Mouse (Mus musculus) G1E-ER4 (cell line): ENCODE measurements around the gene Pla2g3. TPM values are rescaled to one million over a fixed set of nuclear protein-coding genes. Genes with fewer than 3 reads are reported as not detected.

Experiments
- GATA1 ChIP-seq: IDR thresholded peaks from one replicate; pipeline ENCODE4 v1.8.0; 2012; ENCODE audit warnings: low read length, inconsistent platforms
- polyA plus RNA-seq: library from polyadenylated mRNA; stranded (reverse); fragments of >175 nt; gene quantifications from 2 replicates; pipeline ENCODE4 v1.2.3, GENCODE M21; 2012

Gene Pla2g3
- polyA plus RNA-seq, 1 experiment: not detected

DNA sequence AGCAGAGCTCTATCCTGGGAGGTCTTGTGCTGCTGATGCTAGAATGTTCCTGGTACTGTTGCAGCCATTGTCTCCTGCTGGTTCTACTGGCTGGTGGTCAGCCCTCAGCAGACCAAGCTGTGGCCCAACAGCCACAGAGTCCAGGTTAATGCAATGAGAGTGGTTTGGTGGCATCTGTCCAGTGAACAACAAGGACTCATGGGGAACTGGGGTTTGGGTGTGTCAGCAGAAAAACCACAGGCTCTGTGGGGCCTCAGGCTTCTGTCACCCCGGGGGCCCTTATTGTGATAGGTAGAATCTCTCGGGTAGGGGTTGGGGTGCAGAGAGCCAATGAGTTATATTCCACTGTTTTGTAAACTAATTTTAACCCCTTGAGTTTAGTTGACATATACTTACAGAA lies 22.2 kb downstream of the Pla2g3 start:
- no peak for TF ChIP-seq GATA1

DNA sequence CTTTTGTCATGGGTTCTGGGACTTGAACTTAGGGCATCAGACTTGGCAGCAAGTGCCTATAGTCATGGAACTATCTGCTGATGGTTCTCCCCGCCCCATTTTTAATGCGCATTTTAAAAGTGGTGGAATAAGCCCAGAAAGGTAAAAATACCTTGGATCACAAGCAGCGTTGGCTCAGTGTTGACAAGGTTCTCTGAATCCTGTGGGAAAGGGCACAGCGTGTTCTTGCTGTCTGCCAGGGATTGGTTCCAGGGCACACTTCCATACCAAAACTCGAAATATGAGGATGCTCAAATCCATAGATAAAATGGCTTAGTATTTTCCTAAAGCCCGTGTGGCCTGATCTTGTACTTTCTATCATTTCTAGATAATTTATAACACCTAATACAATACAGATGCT lies 25.2 kb downstream of the Pla2g3 start:
- TF ChIP-seq GATA1: no peak

DNA sequence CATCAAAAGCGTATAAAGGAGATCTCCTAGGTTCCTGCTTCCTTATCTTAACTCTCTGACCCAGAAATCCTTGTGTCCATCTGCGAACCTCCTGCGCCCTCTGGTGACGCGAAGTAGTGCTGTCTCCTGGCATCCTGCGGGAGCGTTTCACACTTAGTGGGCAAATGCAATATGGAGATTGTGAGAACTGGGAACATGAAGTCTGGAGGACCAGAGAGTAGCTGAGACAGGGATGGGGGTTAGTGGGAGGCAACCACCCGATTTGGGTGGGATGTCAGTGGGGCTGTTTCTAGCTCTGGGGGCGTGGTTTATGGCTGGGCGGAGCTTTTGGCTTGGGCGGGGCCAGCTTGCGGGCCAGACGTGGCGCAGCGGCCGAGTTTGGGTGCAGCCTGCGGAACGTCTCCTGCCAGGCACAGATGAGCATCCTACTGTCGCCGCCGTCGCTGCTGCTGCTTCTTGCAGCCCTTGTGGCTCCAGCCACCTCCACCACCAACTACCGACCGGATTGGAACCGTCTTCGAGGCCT lies 26.5 kb downstream of the Pla2g3 start, which contains the start of gene Selenom:
Selenom (plus strand) TSS at position 156 of the 526 bp plus-strand sequence.
- TF ChIP-seq GATA1: no peak

GRCm38 (mm10) chr11:3515216-3515615 lies 27.1 kb downstream of the Pla2g3 start:
- TF ChIP-seq GATA1: no peak

DNA sequence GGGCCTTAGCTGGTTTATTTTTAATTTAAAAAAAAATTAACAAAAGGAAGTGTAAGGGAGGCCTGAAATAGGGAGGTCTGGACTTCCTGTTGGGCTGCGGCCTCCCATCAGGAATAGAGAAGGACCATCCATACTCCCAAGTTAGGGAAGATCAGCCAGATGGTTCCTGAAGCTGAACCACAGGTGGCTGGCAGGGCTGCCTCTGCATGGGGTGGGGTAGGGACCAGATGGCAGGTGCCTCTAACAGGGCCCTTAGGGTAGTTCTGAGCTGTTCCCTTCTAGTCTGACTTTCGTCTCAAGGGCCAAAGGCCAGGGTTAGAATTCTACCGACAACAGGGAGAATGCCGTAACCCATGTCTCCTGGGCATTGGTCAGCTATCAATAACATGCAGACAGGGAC lies 27.6 kb downstream of the Pla2g3 start:
- TF ChIP-seq GATA1: no peak

GRCm38 (mm10) chr11:3516121-3516520 lies 28.0 kb downstream of the Pla2g3 start:
- no peak for TF ChIP-seq GATA1

- no peak for TF ChIP-seq GATA1
Measured at GRCm38 (mm10) chr11:3516859-3517845, 29.1 kb downstream of the Pla2g3 start.

DNA sequence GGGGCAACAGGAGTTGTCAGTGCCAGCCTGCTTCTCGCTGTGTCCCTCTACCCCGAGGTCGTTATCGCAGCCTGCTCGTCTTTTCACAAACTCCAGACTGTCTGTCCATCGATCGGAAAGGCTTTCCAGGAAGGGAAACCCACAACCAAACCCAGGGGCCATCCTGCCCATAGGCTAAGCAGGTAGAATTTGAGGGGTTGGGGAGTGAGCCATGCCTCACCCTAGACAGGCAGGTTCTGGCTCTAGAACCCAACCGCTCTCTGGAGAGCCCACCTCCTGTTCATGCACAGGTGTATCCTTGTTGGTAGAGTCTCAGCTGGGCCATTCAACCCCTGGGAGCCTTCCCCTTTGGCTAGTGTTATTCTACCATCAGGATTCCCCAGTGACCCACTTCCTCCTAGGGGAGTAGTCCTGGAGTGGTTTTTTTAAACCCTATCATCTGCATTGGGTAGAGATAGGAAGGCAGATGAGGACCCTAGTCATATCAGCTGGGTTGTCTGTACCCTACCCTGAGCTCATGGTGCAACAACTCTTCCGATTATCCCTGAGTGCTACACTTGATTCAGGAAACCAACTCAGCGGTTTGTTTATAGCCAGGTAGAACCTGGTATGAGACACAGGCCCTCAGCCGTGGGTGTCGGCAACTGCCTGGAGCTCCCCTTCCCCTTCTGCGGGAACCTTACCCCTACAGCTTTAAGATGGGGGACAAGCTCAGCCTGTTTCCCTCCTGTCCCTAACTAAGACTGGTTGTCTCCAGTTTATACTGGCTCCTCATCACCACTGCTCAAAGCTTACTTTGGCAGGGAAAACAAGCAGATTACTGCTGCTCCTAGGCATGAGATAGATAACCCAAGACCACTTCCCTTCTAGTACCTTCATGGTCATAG lies 30.0 kb downstream of the Pla2g3 start:
- TF ChIP-seq GATA1: no peak

DNA sequence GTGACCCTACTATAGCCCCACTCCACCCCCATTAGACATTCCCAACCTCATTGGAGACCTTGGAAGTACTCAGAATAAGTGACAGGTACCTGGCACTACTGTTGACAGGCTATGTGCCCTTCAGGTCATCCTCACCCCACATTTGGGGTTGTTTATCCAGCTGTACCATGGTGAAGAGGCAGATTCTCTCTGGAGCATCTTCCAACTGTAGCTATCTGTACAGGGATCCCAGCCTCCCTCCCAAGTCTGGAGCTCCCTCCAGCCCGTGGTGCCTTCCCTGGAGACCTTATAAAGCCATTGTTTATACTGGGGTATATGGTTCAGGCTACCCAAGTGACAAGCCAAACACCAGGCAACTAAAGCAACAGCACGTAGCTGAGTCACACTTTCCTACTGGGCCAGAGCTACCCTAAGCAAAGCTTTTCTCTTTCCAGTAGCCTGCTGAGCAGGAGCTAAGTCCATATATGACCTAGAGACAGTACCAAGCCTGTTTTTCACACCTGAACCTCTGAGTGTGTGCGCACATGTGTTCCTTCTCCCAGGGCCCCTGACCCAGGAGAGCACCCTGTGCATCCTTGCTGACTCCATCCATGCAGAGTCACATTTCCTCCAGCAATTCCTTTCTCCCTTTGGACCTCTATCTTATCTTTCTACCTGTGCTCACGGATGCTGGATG lies 31.1 kb downstream of the Pla2g3 start:
- TF ChIP-seq GATA1: no peak

DNA sequence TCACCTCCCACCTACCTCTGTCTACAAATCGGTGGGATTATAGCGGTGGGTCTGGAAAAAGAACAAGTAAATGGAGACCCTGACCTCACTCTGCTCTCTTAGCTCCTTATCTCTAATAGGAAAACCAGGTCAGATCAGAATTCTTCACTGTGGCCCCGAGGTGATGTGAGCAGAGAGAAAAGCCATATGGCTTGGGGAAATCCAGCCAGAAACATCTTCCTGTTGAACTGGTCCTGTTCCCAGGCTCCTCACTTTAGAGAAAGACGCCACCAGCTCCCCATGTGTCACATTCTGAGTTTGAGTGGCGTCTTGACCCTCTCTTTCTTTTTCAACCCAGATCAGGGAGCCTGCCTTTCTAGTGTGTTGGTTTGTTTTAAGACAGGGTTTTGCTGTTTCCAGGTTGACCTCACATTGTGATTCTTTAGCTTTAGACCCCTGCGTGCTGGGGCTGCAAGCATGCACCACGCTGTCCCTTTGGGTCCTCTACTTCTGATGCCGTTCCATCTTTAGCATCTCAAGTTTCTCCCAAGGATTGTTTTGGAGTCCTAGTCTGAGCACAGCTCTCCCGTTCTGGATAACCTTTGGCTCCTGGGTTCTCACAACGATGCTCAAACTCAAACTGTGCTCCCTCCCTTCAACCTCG lies 31.8 kb downstream of the Pla2g3 start:
- TF ChIP-seq GATA1: no peak

GRCm38 (mm10) chr11:3520919-3521318 lies 32.8 kb downstream of the Pla2g3 start:
- TF ChIP-seq GATA1: no peak

DNA sequence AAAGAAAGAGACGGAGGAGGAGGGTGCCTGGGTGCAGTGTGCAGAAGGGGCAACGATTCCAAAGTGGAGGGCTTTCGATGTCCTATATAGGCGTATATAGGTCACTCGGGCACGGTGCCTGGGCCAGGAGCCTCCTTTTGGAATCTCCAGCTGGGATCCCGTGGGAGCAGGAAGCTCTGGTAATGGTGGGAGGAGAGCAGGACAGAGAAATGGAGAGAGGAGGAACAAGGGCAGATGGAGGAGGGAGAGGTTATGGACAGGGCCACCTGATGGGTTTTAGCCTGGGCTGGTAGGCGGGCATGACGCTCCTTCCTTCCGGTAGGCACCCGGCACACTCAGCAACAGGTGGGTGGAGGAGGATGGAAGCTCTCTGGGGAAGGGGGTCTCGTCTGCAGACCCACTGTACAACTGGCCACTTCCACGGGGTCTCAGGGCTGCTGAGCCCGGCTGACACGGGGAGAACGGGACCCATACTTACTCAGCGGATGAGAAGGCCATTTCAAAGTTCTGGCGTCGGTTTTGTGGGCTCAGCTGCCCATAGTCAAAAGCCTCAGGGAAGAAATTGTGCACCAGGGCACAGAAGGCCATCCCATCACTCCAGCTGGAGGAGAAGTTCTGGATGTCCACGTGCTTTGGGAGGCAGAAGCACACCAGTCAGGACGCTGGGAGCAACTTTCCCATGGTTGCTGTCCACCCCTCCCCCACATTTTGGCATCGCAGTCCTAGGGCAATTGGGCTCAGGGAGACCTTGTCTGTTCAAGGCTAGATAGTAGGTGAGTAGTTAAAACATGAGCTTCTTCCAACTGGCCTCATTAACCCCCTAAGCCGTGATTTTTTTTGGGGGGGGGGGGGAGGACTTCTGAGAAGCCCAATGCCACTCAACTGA lies 33.5 kb downstream of the Pla2g3 start:
- TF ChIP-seq GATA1: no peak

- no peak for TF ChIP-seq GATA1
Measured at GRCm38 (mm10) chr11:3522285-3523000, 34.4 kb downstream of the Pla2g3 start.
